In the genomic region with DNA sequence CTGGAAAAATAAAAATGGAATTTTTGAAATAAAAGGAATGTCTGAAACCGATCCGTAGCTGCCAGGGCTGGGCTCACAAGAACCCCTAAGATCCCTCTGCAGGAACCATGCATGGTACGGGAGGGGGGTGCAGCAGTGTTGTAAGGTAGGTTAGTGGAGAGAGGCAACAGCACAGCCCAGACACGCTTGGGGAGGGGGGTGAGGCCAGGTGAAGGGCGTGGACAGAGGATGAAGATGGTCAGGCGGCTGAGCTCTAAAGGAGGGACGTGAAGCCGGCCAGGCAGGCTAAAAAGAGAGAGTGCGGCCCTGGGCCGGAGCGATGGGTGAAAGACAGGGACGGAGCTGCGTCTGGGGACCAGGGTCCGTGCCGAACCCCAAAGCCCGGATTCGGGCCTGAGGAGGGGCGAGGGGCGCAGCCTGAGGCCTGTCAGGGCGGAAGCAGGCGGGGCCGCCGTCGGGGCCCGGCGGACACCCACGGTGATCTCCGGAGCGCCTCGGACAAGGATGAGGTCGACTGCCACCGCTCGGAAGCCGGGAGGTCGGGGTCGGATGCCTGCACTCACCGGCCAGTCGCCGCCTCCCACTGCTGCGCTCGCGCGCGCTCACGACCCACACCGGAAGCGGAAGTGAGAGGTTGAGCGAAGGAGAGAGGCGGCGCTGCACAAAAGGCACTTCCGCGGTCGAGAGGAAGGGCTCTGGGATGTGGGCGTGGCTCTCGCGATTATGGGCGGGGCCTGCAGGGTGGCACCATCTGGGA, we compare ENCODE assay signal across 7 mouse cellular contexts. TPM values are rescaled to one million over a fixed set of nuclear protein-coding genes. Genes with fewer than 3 reads are reported as not detected.
DNase-seq lines count a peak whose midpoint lies in the region; ATAC-seq and TF ChIP-seq lines count a peak whose summit lies in the region.

A gene (minus strand): TSS at position 638 of the 757 bp plus-strand sequence.

- peak; percentile 90 for ATAC-seq in embryonic facial prominence, embryonic 12.5 days (ENCODE audit: insufficient number of reproducible peaks, insufficient read depth, low FRiP score, low TSS enrichment)
- peak; percentile 85 for ATAC-seq in limb, embryonic 12.5 days (ENCODE audit: insufficient number of reproducible peaks, insufficient read depth, low FRiP score, low TSS enrichment, low read depth)
- ATAC-seq in midbrain, embryonic 15.5 days (replicated peaks): peak; percentile 92

- peaks cover 27% of the 10 kb centered on the region for H3K36me3 ChIP-seq in embryonic facial prominence, embryonic 12.5 days
- no peaks in the 10 kb centered on the region for H3K36me3 ChIP-seq in kidney, adult 2 months (ENCODE audit: control insufficient read depth, insufficient read depth, low read length)
- peaks cover 41% of the 10 kb centered on the region for H3K36me3 ChIP-seq in limb, embryonic 12.5 days
- 0 out of 2 replicates have a peak, but pooled peaks cover 4% of the 10 kb centered on the region for H3K36me3 ChIP-seq in midbrain, embryonic 15.5 days (replicated peaks)
- H3K36me3 ChIP-seq in spleen, adult 2 months (ENCODE audit: control insufficient read depth, insufficient read depth, low read length): peaks cover 15% of the 10 kb centered on the region

- peak; percentile 97 for DNase-seq in adrenal gland, postnatal 25 days
- DNase-seq in heart, adult 18-20 months: peak; percentile 98 to 99
- peak; percentile 98 for DNase-seq in kidney, adult 2 months
- DNase-seq in spleen, adult 2 months (ENCODE audit: low read depth in 1 of 2, low spot score in 2 of 2): peak; percentile 86 to 98

- peak; percentile 67 for TF ChIP-seq POLR2A in kidney, adult 2 months (IDR thresholded peaks at IDR 0.05; ENCODE audit: low read depth, low read length)
- peak; percentile 82 for TF ChIP-seq POLR2A in spleen, adult 2 months (IDR thresholded peaks at IDR 0.05; ENCODE audit: low read depth, low read length)

- TF ChIP-seq CTCF in kidney, adult 2 months (conservative IDR thresholded peaks at IDR 0.05; ENCODE audit: insufficient read depth, insufficient read length, low read depth, low read length): no peak
- no peak for TF ChIP-seq CTCF in spleen, adult 2 months (IDR thresholded peaks at IDR 0.05; ENCODE audit: extremely low read depth, insufficient read depth, insufficient read length, insufficient replicate concordance)

- peak within 1 kb of the TSS; percentile 99 for H3K4me3 ChIP-seq in embryonic facial prominence, embryonic 12.5 days
- H3K4me3 ChIP-seq in kidney, adult 2 months (ENCODE audit: insufficient read depth, low read depth, low read length): peak within 1 kb of the TSS; percentile 93
- peak within 1 kb of the TSS; percentile 99 for H3K4me3 ChIP-seq in limb, embryonic 12.5 days (replicated peaks)
- H3K4me3 ChIP-seq in midbrain, embryonic 15.5 days: peak within 1 kb of the TSS; percentile 100
- H3K4me3 ChIP-seq in spleen, adult 2 months (ENCODE audit: extremely low read depth, insufficient read depth, insufficient read length): peak within 1 kb of the TSS; percentile 80

- H3K27me3 ChIP-seq in embryonic facial prominence, embryonic 12.5 days: no peaks in the 10 kb centered on the region
- no peaks in the 10 kb centered on the region for H3K27me3 ChIP-seq in kidney, adult 2 months (replicated peaks; ENCODE audit: control insufficient read depth, insufficient read depth, low read length)
- no peaks in the 10 kb centered on the region for H3K27me3 ChIP-seq in limb, embryonic 12.5 days
- H3K27me3 ChIP-seq in midbrain, embryonic 15.5 days (replicated peaks): no peaks in the 10 kb centered on the region
- no peaks in the 10 kb centered on the region for H3K27me3 ChIP-seq in spleen, adult 2 months (ENCODE audit: control insufficient read depth, insufficient read depth, low read length)

- H3K9ac ChIP-seq in embryonic facial prominence, embryonic 12.5 days: peak within 1 kb of the TSS; percentile 97
- H3K9ac ChIP-seq in limb, embryonic 12.5 days (replicated peaks): peak within 1 kb of the TSS; percentile 94
- H3K9ac ChIP-seq in midbrain, embryonic 15.5 days: peak within 1 kb of the TSS; percentile 99

- H3K4me2 ChIP-seq in embryonic facial prominence, embryonic 12.5 days (replicated peaks): peak within 1 kb of the TSS; percentile 91
- H3K4me2 ChIP-seq in limb, embryonic 12.5 days: peak within 1 kb of the TSS; percentile 89
- H3K4me2 ChIP-seq in midbrain, embryonic 15.5 days: peak within 1 kb of the TSS; percentile 93

- peaks cover 18% of the 10 kb centered on the region for H3K4me1 ChIP-seq in embryonic facial prominence, embryonic 12.5 days
- peaks cover 3% of the 10 kb centered on the region; the same call in 1 of the 2 replicates for H3K4me1 ChIP-seq in kidney, adult 2 months (ENCODE audit: control insufficient read depth, insufficient read depth, low read length)
- peaks cover 14% of the 10 kb centered on the region for H3K4me1 ChIP-seq in limb, embryonic 12.5 days (replicated peaks)
- peaks cover 35% of the 10 kb centered on the region for H3K4me1 ChIP-seq in midbrain, embryonic 15.5 days
- peaks cover 3% of the 10 kb centered on the region; the same call in 1 of the 2 replicates for H3K4me1 ChIP-seq in spleen, adult 2 months (ENCODE audit: control insufficient read depth, insufficient read depth, insufficient read length)

- no peaks in the 10 kb centered on the region for H3K9me3 ChIP-seq in embryonic facial prominence, embryonic 12.5 days
- no peaks in the 10 kb centered on the region for H3K9me3 ChIP-seq in limb, embryonic 12.5 days
- H3K9me3 ChIP-seq in midbrain, embryonic 15.5 days: no peaks in the 10 kb centered on the region

- peak within 1 kb of the TSS; percentile 72 for H3K27ac ChIP-seq in embryonic facial prominence, embryonic 12.5 days
- peak within 1 kb of the TSS; percentile 60 for H3K27ac ChIP-seq in kidney, adult 2 months (ENCODE audit: insufficient read depth, low read depth, low read length)
- peak within 1 kb of the TSS; percentile 75 for H3K27ac ChIP-seq in limb, embryonic 12.5 days
- peak within 1 kb of the TSS; percentile 79 for H3K27ac ChIP-seq in midbrain, embryonic 15.5 days
- H3K27ac ChIP-seq in spleen, adult 2 months (ENCODE audit: insufficient read depth, low read length): peak within 1 kb of the TSS; percentile 69

- under 1% methylated on average over 57 of the region's 57 CpGs for WGBS in embryonic facial prominence, embryonic 12.5 days
- WGBS in kidney, adult 2 months: under 1% methylated on average over 57 of the region's 57 CpGs
- WGBS in limb, embryonic 12.5 days: 1% methylated on average over 57 of the region's 57 CpGs
- WGBS in midbrain, embryonic 15.5 days: 2% methylated on average over 56 of the region's 57 CpGs
- under 1% methylated on average over 57 of the region's 57 CpGs for WGBS in spleen, adult 2 months

RNA-seq across cellular contexts. Expression of the gene that starts here (rescaled TPM):
- total RNA-seq in adrenal gland, postnatal 25 days (2021): 57.4 and 67.6 TPM in 2 replicates
- 72.7 and 80.7 TPM in 2 replicates for polyA plus RNA-seq in embryonic facial prominence, embryonic 12.5 days (2016; fragmentation: Nextera tagmentation; extraction: Ambion mirVana)
- total RNA-seq in heart, adult 18-20 months (2021): 10 to 100 TPM; 10.5 to 15.6 TPM
- 29.0 and 54.8 TPM in 2 replicates for polyA plus RNA-seq in kidney, adult 2 months (2012; rRNA removed)
- polyA plus RNA-seq in limb, embryonic 12.5 days (2016; fragmentation: Nextera tagmentation; extraction: Ambion mirVana): 77.4 and 78.4 TPM in 2 replicates
- 67.2 and 69.1 TPM in 2 replicates for polyA plus RNA-seq in midbrain, embryonic 15.5 days (2015; fragmentation: Nextera tagmentation; extraction: Ambion mirVana)
- 102 and 186 TPM in 2 replicates for polyA plus RNA-seq in spleen, adult 2 months (2012; rRNA removed)

Comparison
In these comparisons a context has a peak if more than half of its experiments do, and no peak if none do; other contexts are left out.
1. Peak in every context shown above with its lines: DNase-seq, ATAC-seq, H3K4me3 ChIP-seq and H3K27ac ChIP-seq.